Mouse (Mus musculus) lung, postnatal 0 days (tissue): ENCODE results near the gene Tmem108. TPM values are rescaled to one million over a fixed set of nuclear protein-coding genes. Genes with fewer than 3 reads are reported as not detected.

Source experiments
- ATAC-seq: fragments of 200-750 bp; cut with Nextera tagmentation; 2 replicates; pipeline ENCODE4 v1.8.0; 2017; ENCODE audit warnings: moderate library complexity
- DNase-seq: peaks from one replicate; pipeline ENCODE4 v3.0.0-alpha.2; 2016; ENCODE audit warnings: low spot score
- H3K27ac ChIP-seq: fragments of 300-500 bp; sonication (generic); 2 replicates; pipeline ENCODE4 v1.5.1; 2014; ENCODE audit warnings: antibody characterized with exemption, mild to moderate bottlenecking, low read length, mixed read lengths
- H3K27me3 ChIP-seq: fragments of 300-500 bp; sonication (generic); replicated peaks from 2 replicates; pipeline ENCODE4 v1.6.1; 2014; ENCODE audit warnings: low read length, mixed read lengths; ENCODE audit not compliant: insufficient read depth
- H3K36me3 ChIP-seq: fragments of 300-500 bp; sonication (generic); 2 replicates; pipeline ENCODE4 v1.6.1; 2014; ENCODE audit warnings: low read length, mixed read lengths; ENCODE audit not compliant: insufficient read depth
- H3K4me1 ChIP-seq: fragments of 300-500 bp; sonication (generic); 2 replicates; pipeline ENCODE4 v1.6.1; 2014; ENCODE audit warnings: antibody characterized with exemption, low read depth, low read length, mixed read lengths; ENCODE audit not compliant: insufficient read depth
- H3K4me2 ChIP-seq: fragments of 300-500 bp; sonication (generic); replicated peaks from 2 replicates; pipeline ENCODE4 v1.6.1; 2014; ENCODE audit warnings: low read depth, mild to moderate bottlenecking, low read length, moderate library complexity, mixed read lengths
- H3K4me3 ChIP-seq: fragments of 300-500 bp; sonication (generic); 2 replicates; pipeline ENCODE4 v1.5.1; 2014; ENCODE audit warnings: low read depth, low read length
- H3K9ac ChIP-seq: fragments of 300-500 bp; sonication (generic); replicated peaks from 2 replicates; pipeline ENCODE4 v1.6.1; 2014; ENCODE audit warnings: low read depth, mild to moderate bottlenecking
- H3K9me3 ChIP-seq: fragments of 300-500 bp; sonication (generic); 2 replicates; pipeline ENCODE4 v1.6.1; 2016; ENCODE audit warnings: low read length, mixed read lengths
- CTCF ChIP-seq: IDR thresholded peaks from 2 replicates; pipeline ENCODE4 v1.5.1; 2016; ENCODE audit warnings: antibody characterized with exemption, mild to moderate bottlenecking
- EP300 ChIP-seq: IDR thresholded peaks from 2 replicates; pipeline ENCODE4 v1.6.1; 2016; ENCODE audit warnings: antibody characterized with exemption, mild to moderate bottlenecking, control low read depth
- WGBS: fragments of 180-500 bp; shearing (Covaris S2); extraction: QIAGEN DNeasy Blood & Tissue Kit; methylation state at CpG from one replicate; pipeline ENCODE4 v1.1.7; 2014; 5-methylcytosine and 5-hydroxymethylcytosine counted together
- polyA plus RNA-seq: library from polyadenylated mRNA; unstranded; fragments of >200 nt; fragmentation: Nextera tagmentation; extraction: Ambion mirVana; gene quantifications from 2 replicates; pipeline ENCODE4 v1.2.1, GENCODE M21; 2015

Tmem108 gene
- polyA plus RNA-seq, 1 experiment from 2014 or later: 7.3 TPM

GRCm38 (mm10) chr9:103705717-103706116 is 55.9 kb downstream of the Tmem108 start:
- DNase-seq: no peak
- H3K9me3 ChIP-seq: no peaks in the 10 kb centered on the region
- no peak overlapping the region for H3K27ac ChIP-seq
- WGBS: 92% methylated on average over 4 of the region's 4 CpGs
- no peak for ATAC-seq
- no peak for TF ChIP-seq EP300
- TF ChIP-seq CTCF: no peak
- no peak overlapping the region for H3K4me2 ChIP-seq
- no peaks in the 10 kb centered on the region; the same call in 1 of the 2 replicates for H3K4me1 ChIP-seq
- H3K4me3 ChIP-seq: no peak overlapping the region
- no peaks in the 10 kb centered on the region for H3K36me3 ChIP-seq
- H3K27me3 ChIP-seq: no peaks in the 10 kb centered on the region
- no peak overlapping the region for H3K9ac ChIP-seq

- Histone ChIP-seq H3K4me3 (no peak overlapping the region), H3K9me3 (no peaks in the 10 kb centered on the region), H3K27me3 (no peaks in the 10 kb centered on the region), H3K9ac (no peak overlapping the region), H3K4me2 (no peak overlapping the region), H3K4me1 (no peaks in the 10 kb centered on the region), H3K36me3 (no peaks in the 10 kb centered on the region), H3K27ac (no peak overlapping the region)
- WGBS: 86% methylated on average over 16 of the region's 16 CpGs
- TF ChIP-seq CTCF: no peak; the same call in 1 of the 2 replicates
- no peak for TF ChIP-seq EP300
- DNase-seq (no peak), ATAC-seq (no peak)
Measured at GRCm38 (mm10) chr9:103703014-103703413, 58.6 kb downstream of the Tmem108 start.

- H3K27ac ChIP-seq: no peak overlapping the region
- H3K4me2 ChIP-seq: no peak overlapping the region
- DNase-seq (no peak), ATAC-seq (no peak)
- H3K9ac ChIP-seq: no peak overlapping the region
- no peaks in the 10 kb centered on the region for H3K9me3 ChIP-seq
- H3K4me1 ChIP-seq: no peaks in the 10 kb centered on the region
- no peak overlapping the region for H3K4me3 ChIP-seq
- H3K36me3 ChIP-seq: no peaks in the 10 kb centered on the region
- TF ChIP-seq CTCF: peak; percentile 40
- TF ChIP-seq EP300: no peak
- 91% methylated on average over 5 of the region's 5 CpGs for WGBS
- no peaks in the 10 kb centered on the region for H3K27me3 ChIP-seq
Measured at GRCm38 (mm10) chr9:103702452-103702851, 59.2 kb downstream of the Tmem108 start.

- H3K9me3 ChIP-seq: no peaks in the 10 kb centered on the region
- ATAC-seq: no peak
- H3K36me3 ChIP-seq: no peaks in the 10 kb centered on the region
- 80% methylated on average over 4 of the region's 4 CpGs for WGBS
- no peak overlapping the region for H3K4me3 ChIP-seq
- H3K9ac ChIP-seq: no peak overlapping the region
- DNase-seq: no peak
- H3K27me3 ChIP-seq: no peaks in the 10 kb centered on the region
- H3K4me1 ChIP-seq: no peaks in the 10 kb centered on the region
- H3K27ac ChIP-seq: no peak overlapping the region
- TF ChIP-seq CTCF (no peak), EP300 (no peak)
- no peak overlapping the region for H3K4me2 ChIP-seq
Measured at GRCm38 (mm10) chr9:103701448-103701847, 60.2 kb downstream of the Tmem108 start.

- WGBS: 63% methylated on average over 1 of the region's 1 CpGs
- DNase-seq (no peak), ATAC-seq (no peak)
- Histone ChIP-seq H3K9ac (no peak overlapping the region), H3K36me3 (no peaks in the 10 kb centered on the region), H3K9me3 (no peaks in the 10 kb centered on the region), H3K4me3 (no peak overlapping the region), H3K4me2 (no peak overlapping the region), H3K27me3 (no peaks in the 10 kb centered on the region), H3K27ac (no peak overlapping the region), H3K4me1 (no peaks in the 10 kb centered on the region)
- TF ChIP-seq EP300 (no peak), CTCF (no peak)
Measured at GRCm38 (mm10) chr9:103700240-103700639, 61.4 kb downstream of the Tmem108 start.

- Histone ChIP-seq H3K9me3 (no peaks in the 10 kb centered on the region), H3K27ac (no peak overlapping the region), H3K9ac (no peak overlapping the region), H3K4me3 (no peak overlapping the region), H3K36me3 (no peaks in the 10 kb centered on the region), H3K4me1 (no peaks in the 10 kb centered on the region), H3K4me2 (no peak overlapping the region), H3K27me3 (no peaks in the 10 kb centered on the region)
- ATAC-seq: no peak
- TF ChIP-seq CTCF (no peak), EP300 (no peak)
- DNase-seq: no peak
- whole genome bisulfite sequencing: 35% methylated on average over 6 of the region's 6 CpGs
Measured at GRCm38 (mm10) chr9:103696967-103697366, 64.7 kb downstream of the Tmem108 start.

GRCm38 (mm10) chr9:103693826-103694225 is 67.8 kb downstream of the Tmem108 start:
- H3K9me3 ChIP-seq: no peaks in the 10 kb centered on the region
- H3K4me2 ChIP-seq: no peak overlapping the region
- H3K9ac ChIP-seq: no peak overlapping the region
- no peaks in the 10 kb centered on the region for H3K4me1 ChIP-seq
- H3K27ac ChIP-seq: no peak overlapping the region
- no peak overlapping the region for H3K4me3 ChIP-seq
- ATAC-seq (no peak), DNase-seq (no peak)
- no peaks in the 10 kb centered on the region for H3K36me3 ChIP-seq
- H3K27me3 ChIP-seq: no peaks in the 10 kb centered on the region
- TF ChIP-seq CTCF (no peak), EP300 (no peak)
